Mouse (Mus musculus) urinary bladder, adult 2 months (tissue): ENCODE measurements around the gene Mrps9. TPM values are rescaled to one million over a fixed set of nuclear protein-coding genes. Genes with fewer than 3 reads are reported as not detected.

Experiments
- DNase-seq: peaks from one replicate; pipeline ENCODE4 v3.0.0; 2022; ENCODE audit warnings: low spot score
- polyA plus RNA-seq: library from polyadenylated mRNA; depleted of rRNA; stranded (reverse); fragments of >200 nt; gene quantifications from 2 replicates; pipeline ENCODE4 v1.2.3, GENCODE M21; 2012; rRNA removed

Mrps9 gene
- polyA plus RNA-seq, 1 experiment: 38.9 TPM

DNA sequence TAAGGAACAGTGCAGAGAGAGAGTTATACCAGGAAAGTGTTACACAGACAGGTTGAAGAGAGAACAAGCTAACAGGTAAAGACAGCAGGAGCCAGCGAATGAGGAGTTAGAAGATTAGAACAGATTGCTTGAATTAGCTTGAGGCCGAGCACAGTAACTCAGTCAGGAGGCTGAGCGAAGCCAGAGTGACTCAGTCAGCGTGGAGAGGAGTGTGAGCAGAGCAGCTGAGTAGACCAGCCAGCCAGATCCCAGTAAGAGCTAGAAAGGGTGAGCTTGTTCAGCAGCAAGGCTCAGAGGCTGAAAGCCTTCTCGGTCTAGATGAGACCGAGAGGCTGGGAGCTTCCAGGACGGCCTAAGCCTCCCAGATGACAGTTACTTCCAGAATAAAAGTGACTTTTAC, 55.7 kb downstream of the Mrps9 start:
- DNase-seq: no peak

- no peak for DNase-seq
Measured at GRCm38 (mm10) chr1:42907153-42907552, 56.1 kb downstream of the Mrps9 start.

DNA sequence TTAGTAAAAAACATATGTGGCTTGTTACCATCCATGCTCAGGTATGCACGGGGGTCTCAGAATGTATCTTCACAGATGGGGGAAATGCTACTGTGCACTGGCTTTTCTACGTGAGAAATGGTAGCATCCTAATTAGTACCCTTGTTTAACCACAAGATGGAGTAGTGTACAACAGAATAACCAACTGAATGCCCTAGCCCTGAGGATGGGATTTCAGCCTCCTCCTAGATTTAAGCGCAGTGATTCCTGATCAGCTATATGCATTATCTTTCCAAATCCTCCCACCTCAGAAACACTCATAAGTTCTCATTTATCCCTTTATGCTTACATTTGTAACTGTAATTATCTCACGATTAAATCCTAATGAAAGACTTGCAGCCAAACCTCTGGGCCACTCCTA, 64.0 kb downstream of the Mrps9 start:
- DNase-seq: no peak

GRCm38 (mm10) chr1:42916719-42917118, 65.7 kb downstream of the Mrps9 start:
- no peak for DNase-seq

DNA sequence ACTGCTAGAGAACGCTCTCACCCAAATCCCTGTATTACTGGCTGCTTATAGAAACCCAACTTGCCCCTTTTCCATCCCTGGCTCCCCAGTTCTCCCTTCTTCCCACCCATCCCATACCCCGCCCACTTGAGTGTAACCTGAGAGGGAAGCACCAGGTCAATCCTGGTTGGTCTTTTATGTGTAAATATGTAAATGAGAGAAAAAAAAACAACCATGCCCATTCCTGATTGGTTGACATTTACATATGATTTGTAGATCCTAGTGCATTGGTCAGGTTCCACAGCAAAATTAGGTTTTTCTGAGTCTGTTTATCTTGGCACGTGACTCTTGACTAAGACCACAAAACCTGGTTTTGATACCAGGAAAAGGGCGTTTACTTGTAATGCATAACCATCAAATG, 66.9 kb downstream of the Mrps9 start:
- DNase-seq: no peak

DNA sequence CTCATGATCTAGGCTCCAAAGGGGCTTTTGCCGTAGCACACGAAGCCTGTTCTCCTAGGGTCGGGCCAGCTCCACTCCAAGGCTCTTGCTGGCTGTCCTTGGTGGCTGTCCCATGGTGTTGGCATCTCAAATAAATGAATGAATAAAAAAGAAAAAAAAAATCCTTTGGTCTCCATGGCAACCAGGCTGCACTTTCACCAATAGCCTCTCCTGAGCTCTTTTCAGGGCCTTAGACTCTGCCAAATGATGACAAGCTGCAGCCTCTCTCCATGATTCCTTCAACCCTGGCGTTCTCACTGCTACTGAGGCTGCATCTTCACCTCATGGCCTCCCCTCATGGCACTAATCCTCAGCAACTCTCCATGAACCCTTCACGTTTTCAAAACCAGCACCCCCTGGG, 72.9 kb downstream of the Mrps9 start:
- no peak for DNase-seq

GRCm38 (mm10) chr1:42933613-42934012, 82.6 kb downstream of the Mrps9 start:
- no peak for DNase-seq

- no peak for DNase-seq
Measured at GRCm38 (mm10) chr1:42948486-42948885, 97.5 kb downstream of the Mrps9 start.

GRCm38 (mm10) chr1:42952734-42953481, 101.9 kb downstream of the Mrps9 start, which contains the start of gene Gpr45:
Gpr45 (plus strand) TSS chr1:42952872.
- DNase-seq: no peak

GRCm38 (mm10) chr1:42953482-42953822, 102.4 kb downstream of the Mrps9 start:
- no peak for DNase-seq

Other genes with a start within 250 kb of the Mrps9 start
- 0.21 and 0.22 TPM in 2 replicates for gene Pou3f3, start 155.5 kb upstream of the Mrps9 start, polyA plus RNA-seq
- 0.28 and 0.32 TPM in 2 replicates for gene Gpr45, start 101.6 kb downstream of the Mrps9 start, polyA plus RNA-seq
- 22.2 and 23.2 TPM in 2 replicates for gene Tgfbrap1, start 247.4 kb downstream of the Mrps9 start, polyA plus RNA-seq
- gene AI597479, start 247.5 kb downstream of the Mrps9 start, polyA plus RNA-seq: 21.7 and 24.2 TPM in 2 replicates